ENCODE assay signal across 12 mouse cellular contexts in genomic region chr7:75415166-75415881, GRCm38 (mm10). TPM values are rescaled to one million over a fixed set of nuclear protein-coding genes. Genes with fewer than 3 reads are reported as not detected.
DNase-seq lines count a peak whose midpoint lies in the region; ATAC-seq and TF ChIP-seq lines count a peak whose summit lies in the region.
"Had no signal": no experiment of that assay in that cellular context is flagged by ENCODE, and none has a peak within 500 bp of the region (broad histone marks: within the 10 kb centered on the region; RNA-seq: fewer than 3 reads in every experiment).

No protein-coding gene starts in this region.

- TF ChIP-seq CTCF in intestine, postnatal 0 days (IDR thresholded peaks at IDR 0.05; ENCODE audit: low read depth), result no peak

- H3K36me3 ChIP-seq in intestine, postnatal 0 days (ENCODE audit: control insufficient read depth, insufficient read depth), result no peaks in the 10 kb centered on the region
- H3K36me3 ChIP-seq: hindbrain, embryonic 12.5 days had no signal

- no peak overlapping the region for H3K4me3 ChIP-seq in intestine, postnatal 0 days (ENCODE audit: low read depth, low read length)
- H3K4me3 ChIP-seq: hindbrain, embryonic 12.5 days had no signal

- no peaks in the 10 kb centered on the region; the same call in 1 of the 2 replicates for H3K4me1 ChIP-seq in intestine, postnatal 0 days (replicated peaks; ENCODE audit: control insufficient read depth, insufficient read depth, low read length)
- H3K4me1 ChIP-seq: hindbrain, embryonic 12.5 days had no signal

- H3K27me3 ChIP-seq in intestine, postnatal 0 days (replicated peaks; ENCODE audit: control insufficient read depth, insufficient read depth, low read length), result no peaks in the 10 kb centered on the region
- H3K27me3 ChIP-seq: hindbrain, embryonic 12.5 days had no signal

- 21% methylated on average over 4 of the region's 4 CpGs for WGBS in intestine, postnatal 0 days

- peak; percentile 86 for ATAC-seq in intestine, postnatal 0 days

- no peak overlapping the region for H3K9ac ChIP-seq in intestine, postnatal 0 days (ENCODE audit: low read depth, low read length)
- H3K9ac ChIP-seq: hindbrain, embryonic 12.5 days had no signal

- DNase-seq in heart, adult 11 months, result peak; percentile 97
- DNase-seq in heart, postnatal 4 days, result no peak
- DNase-seq in NIH3T3 (ENCODE audit: low read depth), result peak; percentile 34
- peak; percentile 13 to 23 for DNase-seq in lung, postnatal 4 days
- DNase-seq in spleen, adult 18-20 months, result no peak
- DNase-seq in layer of hippocampus, adult 9-11 months, result no peak
- no peak for DNase-seq in cerebellum, adult 9-11 months
- DNase-seq: kidney, postnatal 36 days; midbrain, embryonic 14.5 days; thymus, postnatal 25 days had no signal

- no peaks in the 10 kb centered on the region for H3K9me3 ChIP-seq in intestine, postnatal 0 days (ENCODE audit: control insufficient read depth)
- H3K9me3 ChIP-seq: hindbrain, embryonic 12.5 days had no signal

- H3K4me2 ChIP-seq in intestine, postnatal 0 days (replicated peaks; ENCODE audit: low read depth), result no peak overlapping the region
- H3K4me2 ChIP-seq: hindbrain, embryonic 12.5 days had no signal

- peak overlapping the region; percentile 83 for H3K27ac ChIP-seq in intestine, postnatal 0 days (ENCODE audit: low read depth, low read length)
- H3K27ac ChIP-seq: hindbrain, embryonic 12.5 days had no signal

RNA-seq across cellular contexts. Expression of gene Akap13, which starts 40.0 kb away (rescaled TPM):
- total RNA-seq in heart, postnatal 4 days (2021), result 100 to 1,000 TPM; 110 to 113 TPM
- polyA plus RNA-seq in intestine, postnatal 0 days (2015; fragmentation: Nextera tagmentation; extraction: Ambion mirVana), result 17.4 and 19.9 TPM in 2 replicates

Comparison
In these comparisons a context has a peak if more than half of its experiments do, and no peak if none do; other contexts are left out.
1. DNase-seq: peak in heart, adult 11 months (single experiment), NIH3T3 (single experiment) and lung, postnatal 4 days (2 of 2); none in heart, postnatal 4 days (single experiment), spleen, adult 18-20 months (0 of 2), layer of hippocampus, adult 9-11 months (single experiment) and cerebellum, adult 9-11 months (single experiment).